Mouse (Mus musculus) erythroblast, embryonic 14.5 days (primary cell): Measurements from ENCODE around the gene Nsun7. TPM values are rescaled to one million over a fixed set of nuclear protein-coding genes. Genes with fewer than 3 reads are reported as not detected.

Source experiments
- H3K27me3 ChIP-seq: 2 replicates; pipeline ENCODE4 v1.6.1; 2012; ENCODE audit warnings: inconsistent platforms; ENCODE audit not compliant: control insufficient read depth
- H3K36me3 ChIP-seq: 2 replicates; pipeline ENCODE4 v1.6.1; 2012; ENCODE audit warnings: mild to moderate bottlenecking, inconsistent platforms; ENCODE audit not compliant: control insufficient read depth
- H3K4me1 ChIP-seq: 2 replicates; pipeline ENCODE4 v1.6.1; 2012; ENCODE audit warnings: inconsistent platforms; ENCODE audit not compliant: control insufficient read depth
- H3K4me3 ChIP-seq: replicated peaks from 2 replicates; pipeline ENCODE3; 2012; ENCODE audit warnings: moderate library complexity, mild to moderate bottlenecking, inconsistent platforms
- H3K9me3 ChIP-seq: 2 replicates; pipeline ENCODE4 v1.6.1; 2012; ENCODE audit warnings: low read length, inconsistent platforms, mixed read lengths; ENCODE audit not compliant: control insufficient read depth
- GATA1 ChIP-seq: IDR thresholded peaks from 2 replicates; pipeline ENCODE4 v1.6.1; 2012; ENCODE audit warnings: low read length, inconsistent platforms, mixed read lengths
- TAL1 ChIP-seq: IDR thresholded peaks from 3 replicates; pipeline ENCODE4 v1.6.1; 2012; ENCODE audit warnings: low read length, inconsistent platforms, mixed read lengths
- polyA plus RNA-seq: library from polyadenylated mRNA; stranded (reverse); fragments of >175 nt; gene quantifications from 2 replicates; pipeline ENCODE4 v1.2.3, GENCODE M21; 2012

Gene Nsun7
- polyA plus RNA-seq, 1 experiment = not detected

- TF ChIP-seq GATA1 (no peak), TAL1 (no peak)
- Histone ChIP-seq H3K9me3 (no peaks in the 10 kb centered on the region), H3K4me1 (no peaks in the 10 kb centered on the region), H3K4me3 (no peak overlapping the region), H3K36me3 (no peaks in the 10 kb centered on the region), H3K27me3 (no peaks in the 10 kb centered on the region)
Observed at GRCm38 (mm10) chr5:66323131-66323530, 63.4 kb downstream of the Nsun7 start.

GRCm38 (mm10) chr5:66323603-66324002, 63.9 kb downstream of the Nsun7 start:
- TF ChIP-seq TAL1 (no peak), GATA1 (no peak)
- H3K9me3 ChIP-seq = no peaks in the 10 kb centered on the region
- H3K36me3 ChIP-seq = no peaks in the 10 kb centered on the region
- no peaks in the 10 kb centered on the region for H3K27me3 ChIP-seq
- no peaks in the 10 kb centered on the region for H3K4me1 ChIP-seq
- no peak overlapping the region for H3K4me3 ChIP-seq

- H3K4me1 ChIP-seq = no peaks in the 10 kb centered on the region
- no peaks in the 10 kb centered on the region for H3K27me3 ChIP-seq
- no peaks in the 10 kb centered on the region for H3K9me3 ChIP-seq
- H3K4me3 ChIP-seq = no peak overlapping the region
- TF ChIP-seq TAL1 = no peak
- TF ChIP-seq GATA1 = no peak
- H3K36me3 ChIP-seq = no peaks in the 10 kb centered on the region
Observed at GRCm38 (mm10) chr5:66326395-66326794, 66.7 kb downstream of the Nsun7 start.

GRCm38 (mm10) chr5:66327949-66328726, 68.4 kb downstream of the Nsun7 start:
- TF ChIP-seq TAL1 (no peak), GATA1 (no peak)
- no peaks in the 10 kb centered on the region for H3K27me3 ChIP-seq
- H3K9me3 ChIP-seq = no peaks in the 10 kb centered on the region
- H3K4me1 ChIP-seq = no peaks in the 10 kb centered on the region
- no peaks in the 10 kb centered on the region for H3K36me3 ChIP-seq
- no peak overlapping the region for H3K4me3 ChIP-seq

- TF ChIP-seq GATA1 (no peak), TAL1 (no peak)
- Histone ChIP-seq H3K4me1 (no peaks in the 10 kb centered on the region), H3K9me3 (no peaks in the 10 kb centered on the region)
Observed at GRCm38 (mm10) chr5:66328766-66329165, 69.1 kb downstream of the Nsun7 start.

GRCm38 (mm10) chr5:66330806-66331205, 71.1 kb downstream of the Nsun7 start:
- no peak overlapping the region for H3K4me3 ChIP-seq
- no peaks in the 10 kb centered on the region for H3K4me1 ChIP-seq
- no peaks in the 10 kb centered on the region for H3K9me3 ChIP-seq
- H3K27me3 ChIP-seq = no peaks in the 10 kb centered on the region
- TF ChIP-seq GATA1 (no peak), TAL1 (no peak)
- H3K36me3 ChIP-seq = no peaks in the 10 kb centered on the region

More at GRCm38 (mm10) chr5:66328766-66329165, 69.1 kb downstream of the Nsun7 start:
- Histone ChIP-seq H3K36me3 (no peaks in the 10 kb centered on the region), H3K4me3 (no peak overlapping the region), H3K27me3 (no peaks in the 10 kb centered on the region)

- Histone ChIP-seq H3K4me1 (no peaks in the 10 kb centered on the region), H3K4me3 (no peak overlapping the region), H3K9me3 (no peaks in the 10 kb centered on the region), H3K27me3 (peaks cover 16% of the 10 kb centered on the region), H3K36me3 (no peaks in the 10 kb centered on the region)
- TF ChIP-seq GATA1 (no peak), TAL1 (no peak)
Observed at GRCm38 (mm10) chr5:66337025-66337968, 77.6 kb downstream of the Nsun7 start.

- no peak for TF ChIP-seq GATA1
- TF ChIP-seq TAL1 = no peak
- Histone ChIP-seq H3K4me3 (no peak overlapping the region), H3K9me3 (no peaks in the 10 kb centered on the region), H3K36me3 (no peaks in the 10 kb centered on the region), H3K27me3 (peaks cover 16% of the 10 kb centered on the region), H3K4me1 (no peaks in the 10 kb centered on the region)
Observed at GRCm38 (mm10) chr5:66337969-66338345, 78.3 kb downstream of the Nsun7 start.

GRCm38 (mm10) chr5:66338583-66338982, 78.9 kb downstream of the Nsun7 start:
- no peaks in the 10 kb centered on the region for H3K4me1 ChIP-seq
- no peak overlapping the region for H3K4me3 ChIP-seq
- no peak for TF ChIP-seq TAL1
- no peak for TF ChIP-seq GATA1
- no peaks in the 10 kb centered on the region for H3K36me3 ChIP-seq
- H3K27me3 ChIP-seq = peaks cover 16% of the 10 kb centered on the region
- H3K9me3 ChIP-seq = no peaks in the 10 kb centered on the region
